Mouse (Mus musculus) forebrain, embryonic 16.5 days (tissue): Measurements from ENCODE around the gene Rbfox1. TPM values are rescaled to one million over a fixed set of nuclear protein-coding genes. Genes with fewer than 3 reads are reported as not detected.

Experiments
- ATAC-seq: fragments of 200-750 bp; cut with Nextera tagmentation; 2 replicates; pipeline ENCODE4 v1.8.0; 2017; ENCODE audit warnings: mild to moderate bottlenecking, moderate library complexity
- H3K27ac ChIP-seq: fragments of 300-500 bp; sonication (generic); 2 replicates; pipeline ENCODE4 v1.5.1; 2014; ENCODE audit warnings: low read length, control low read depth
- H3K27me3 ChIP-seq: fragments of 300-500 bp; sonication (generic); replicated peaks from 2 replicates; pipeline ENCODE4 v1.6.1; 2014; ENCODE audit warnings: low read length; ENCODE audit not compliant: control insufficient read depth, insufficient read depth
- H3K36me3 ChIP-seq: fragments of 300-500 bp; sonication (generic); 2 replicates; pipeline ENCODE4 v1.6.1; 2014; ENCODE audit not compliant: control insufficient read depth, insufficient read depth
- H3K4me1 ChIP-seq: fragments of 300-500 bp; sonication (generic); replicated peaks from 2 replicates; pipeline ENCODE4 v1.6.1; 2014; ENCODE audit warnings: low read length; ENCODE audit not compliant: control insufficient read depth, insufficient read depth
- H3K4me2 ChIP-seq: fragments of 300-500 bp; sonication (generic); 2 replicates; pipeline ENCODE4 v1.6.1; 2014; ENCODE audit warnings: mild to moderate bottlenecking, low read length, control low read depth
- H3K4me3 ChIP-seq: fragments of 300-500 bp; sonication (generic); replicated peaks from 2 replicates; pipeline ENCODE4 v1.5.1; 2014; ENCODE audit warnings: mild to moderate bottlenecking, low read length, control low read depth
- H3K9ac ChIP-seq: fragments of 300-500 bp; sonication (generic); replicated peaks from 2 replicates; pipeline ENCODE4 v1.6.1; 2014; ENCODE audit warnings: low read depth, low read length, control low read depth
- H3K9me3 ChIP-seq: fragments of 300-500 bp; sonication (generic); 2 replicates; pipeline ENCODE4 v1.6.1; 2016; ENCODE audit warnings: low read length; ENCODE audit not compliant: control insufficient read depth
- WGBS: fragments of 180-500 bp; shearing (Covaris S2); extraction: QIAGEN DNeasy Blood & Tissue Kit; methylation state at CpG from one replicate; pipeline ENCODE4 v1.1.7; 2014; 5-methylcytosine and 5-hydroxymethylcytosine counted together
- polyA plus RNA-seq: library from polyadenylated mRNA; unstranded; fragments of >200 nt; fragmentation: Nextera tagmentation; extraction: Ambion mirVana; gene quantifications from 2 replicates; pipeline ENCODE4 v1.2.1, GENCODE M21; 2015

Rbfox1 gene
- polyA plus RNA-seq, 1 experiment from 2014 or later: 210 TPM

GRCm38 (mm10) chr16:7282257-7282656 lies 1397.1 kb downstream of the Rbfox1 start:
- H3K9ac ChIP-seq: no peak overlapping the region
- peaks cover 5% of the 10 kb centered on the region; the same call in 1 of the 2 replicates for H3K4me1 ChIP-seq
- 50% methylated on average over 7 of the region's 7 CpGs for WGBS
- no peaks in the 10 kb centered on the region for H3K36me3 ChIP-seq
- H3K9me3 ChIP-seq: no peaks in the 10 kb centered on the region
- no peak for ATAC-seq
- peak overlapping the region; percentile 18; the same call in 1 of the 2 replicates for H3K27ac ChIP-seq
- H3K4me2 ChIP-seq: no peak overlapping the region
- H3K4me3 ChIP-seq: no peak overlapping the region
- no peaks in the 10 kb centered on the region for H3K27me3 ChIP-seq

- Histone ChIP-seq H3K9me3 (no peaks in the 10 kb centered on the region), H3K27ac (no peak overlapping the region), H3K27me3 (no peaks in the 10 kb centered on the region), H3K9ac (no peak overlapping the region), H3K4me3 (no peak overlapping the region), H3K4me2 (no peak overlapping the region), H3K4me1 (no peaks in the 10 kb centered on the region), H3K36me3 (no peaks in the 10 kb centered on the region)
- no peak for ATAC-seq
- WGBS: 47% methylated on average over 16 of the region's 16 CpGs
Observed at GRCm38 (mm10) chr16:7292985-7293805, 1408.0 kb downstream of the Rbfox1 start.

- H3K4me3 ChIP-seq: no peak overlapping the region
- no peak overlapping the region for H3K4me2 ChIP-seq
- no peaks in the 10 kb centered on the region for H3K4me1 ChIP-seq
- no peaks in the 10 kb centered on the region for H3K9me3 ChIP-seq
- 77% methylated on average over 3 of the region's 3 CpGs for WGBS
- ATAC-seq: no peak
- no peak overlapping the region for H3K9ac ChIP-seq
- H3K36me3 ChIP-seq: no peaks in the 10 kb centered on the region
- H3K27ac ChIP-seq: no peak overlapping the region
- no peaks in the 10 kb centered on the region for H3K27me3 ChIP-seq
Observed at GRCm38 (mm10) chr16:7302416-7302815, 1417.3 kb downstream of the Rbfox1 start.

DNA sequence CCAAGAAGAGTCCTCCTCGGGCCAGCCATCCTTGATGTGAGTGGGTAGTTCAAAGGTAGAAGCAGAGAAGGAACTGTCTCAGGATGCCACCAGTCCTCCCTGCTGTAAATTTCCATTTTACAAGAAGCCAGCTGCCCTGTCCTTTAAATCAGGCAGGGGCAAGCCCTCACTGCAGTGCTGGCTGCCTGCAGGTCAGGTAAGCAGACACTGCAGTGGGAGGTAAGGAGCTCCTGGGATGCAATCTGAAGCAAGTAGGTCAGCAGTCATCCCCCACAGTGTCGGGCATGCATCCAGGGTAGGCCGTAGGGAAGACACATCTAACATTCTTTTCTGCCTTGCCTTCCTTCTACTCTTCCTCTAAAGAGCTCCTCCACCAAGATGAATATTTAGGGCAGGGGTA lies 1444.0 kb downstream of the Rbfox1 start:
- Histone ChIP-seq H3K27ac (no peak overlapping the region), H3K27me3 (no peaks in the 10 kb centered on the region), H3K4me1 (no peaks in the 10 kb centered on the region), H3K4me2 (no peak overlapping the region), H3K9me3 (no peaks in the 10 kb centered on the region), H3K9ac (no peak overlapping the region), H3K36me3 (no peaks in the 10 kb centered on the region), H3K4me3 (no peak overlapping the region)
- 92% methylated on average over 3 of the region's 3 CpGs for WGBS
- no peak for ATAC-seq

GRCm38 (mm10) chr16:7341186-7341585 lies 1456.0 kb downstream of the Rbfox1 start:
- Histone ChIP-seq H3K36me3 (no peaks in the 10 kb centered on the region), H3K4me2 (no peak overlapping the region), H3K27me3 (peaks cover 16% of the 10 kb centered on the region), H3K9me3 (no peaks in the 10 kb centered on the region), H3K4me1 (peaks cover 16% of the 10 kb centered on the region), H3K4me3 (no peak overlapping the region), H3K27ac (no peak overlapping the region), H3K9ac (no peak overlapping the region)
- ATAC-seq: no peak
- 50% methylated on average over 4 of the region's 4 CpGs for WGBS

GRCm38 (mm10) chr16:7345298-7345697 lies 1460.1 kb downstream of the Rbfox1 start:
- H3K4me1 ChIP-seq: peaks cover 26% of the 10 kb centered on the region
- H3K27me3 ChIP-seq: peaks cover 18% of the 10 kb centered on the region
- H3K9ac ChIP-seq: no peak overlapping the region
- WGBS: 26% methylated on average over 3 of the region's 3 CpGs
- no peak overlapping the region for H3K27ac ChIP-seq
- ATAC-seq: peak; percentile 68
- H3K4me3 ChIP-seq: no peak overlapping the region
- no peak overlapping the region for H3K4me2 ChIP-seq
- no peaks in the 10 kb centered on the region for H3K9me3 ChIP-seq
- no peaks in the 10 kb centered on the region for H3K36me3 ChIP-seq

- peak; percentile 60; the same call in 1 of the 2 replicates for ATAC-seq
- 15% methylated on average over 11 of the region's 11 CpGs for WGBS
- Histone ChIP-seq H3K27ac (no peak overlapping the region), H3K9me3 (no peaks in the 10 kb centered on the region), H3K9ac (no peak overlapping the region), H3K4me3 (no peak overlapping the region), H3K4me1 (peaks cover 26% of the 10 kb centered on the region), H3K4me2 (no peak overlapping the region), H3K27me3 (peaks cover 21% of the 10 kb centered on the region), H3K36me3 (no peaks in the 10 kb centered on the region)
Observed at GRCm38 (mm10) chr16:7346001-7346625, 1461.0 kb downstream of the Rbfox1 start.

DNA sequence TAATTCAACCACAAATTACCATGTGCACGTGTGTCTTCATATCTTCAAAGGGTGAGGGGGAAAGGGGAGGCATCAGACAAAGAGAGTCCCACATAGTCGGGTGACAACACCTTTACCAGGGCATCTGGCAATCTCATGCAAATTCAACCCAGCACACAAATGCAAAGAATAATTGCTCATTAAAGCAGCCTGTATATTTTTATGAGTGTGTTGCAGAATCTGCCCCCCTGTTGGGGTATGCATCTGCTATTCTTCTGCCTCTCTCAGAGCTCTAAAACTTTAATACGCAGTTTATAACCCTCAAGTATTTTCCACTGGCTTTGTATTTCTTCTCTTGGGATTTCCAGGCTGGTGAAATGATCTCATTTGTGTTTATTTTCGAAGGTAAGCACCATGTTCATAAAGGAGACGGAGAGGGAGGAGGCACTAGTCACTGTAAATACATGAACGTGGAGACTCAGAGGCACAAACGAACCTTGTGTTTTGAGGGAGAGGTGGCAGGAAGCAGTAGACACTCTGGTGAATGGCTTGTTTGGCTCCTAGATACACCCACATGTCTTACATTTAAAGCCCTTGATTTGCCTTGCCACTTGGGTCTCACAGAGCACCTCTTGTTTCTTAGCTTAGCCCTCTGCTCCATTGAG lies 1462.5 kb downstream of the Rbfox1 start:
- Histone ChIP-seq H3K9me3 (no peaks in the 10 kb centered on the region), H3K4me1 (peaks cover 26% of the 10 kb centered on the region), H3K4me3 (no peak overlapping the region), H3K9ac (no peak overlapping the region), H3K27ac (no peak overlapping the region), H3K4me2 (no peak overlapping the region), H3K27me3 (peaks cover 18% of the 10 kb centered on the region), H3K36me3 (no peaks in the 10 kb centered on the region)
- 30% methylated on average over 7 of the region's 7 CpGs for WGBS
- ATAC-seq: peak; percentile 39; the same call in 1 of the 2 replicates

DNA sequence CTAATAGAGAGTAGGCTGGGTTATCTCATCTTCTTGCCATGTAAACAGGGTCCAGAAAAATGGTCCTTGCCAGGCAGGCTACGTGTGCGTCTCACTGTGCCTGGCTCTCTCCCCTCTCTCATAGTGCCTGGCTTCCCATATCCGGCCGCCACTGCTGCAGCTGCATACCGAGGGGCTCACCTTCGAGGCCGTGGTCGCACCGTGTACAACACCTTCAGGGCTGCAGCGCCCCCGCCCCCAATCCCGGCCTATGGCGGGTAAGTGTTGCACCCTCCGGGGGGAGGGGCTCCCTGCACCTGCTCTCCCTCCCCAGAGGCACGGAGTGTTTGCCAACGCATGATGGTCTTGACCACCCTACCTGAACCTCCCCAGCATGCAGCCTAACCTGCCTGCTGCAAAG lies 1467.7 kb downstream of the Rbfox1 start:
- Histone ChIP-seq H3K4me2 (no peak overlapping the region), H3K27me3 (peaks cover 15% of the 10 kb centered on the region), H3K4me3 (no peak overlapping the region), H3K36me3 (no peaks in the 10 kb centered on the region), H3K27ac (no peak overlapping the region), H3K9ac (no peak overlapping the region), H3K9me3 (no peaks in the 10 kb centered on the region), H3K4me1 (no peaks in the 10 kb centered on the region)
- ATAC-seq: no peak
- 70% methylated on average over 16 of the region's 16 CpGs for WGBS
